Mouse (Mus musculus) forebrain, embryonic 16.5 days (tissue): ENCODE results near the gene Ptpre. TPM values are rescaled to one million over a fixed set of nuclear protein-coding genes. Genes with fewer than 3 reads are reported as not detected.

Experiments
- ATAC-seq: fragments of 200-750 bp; cut with Nextera tagmentation; 2 replicates; pipeline ENCODE4 v1.8.0; 2017; ENCODE audit warnings: mild to moderate bottlenecking, moderate library complexity
- H3K27ac ChIP-seq: fragments of 300-500 bp; sonication (generic); 2 replicates; pipeline ENCODE4 v1.5.1; 2014; ENCODE audit warnings: low read length, control low read depth
- H3K27me3 ChIP-seq: fragments of 300-500 bp; sonication (generic); replicated peaks from 2 replicates; pipeline ENCODE4 v1.6.1; 2014; ENCODE audit warnings: low read length; ENCODE audit not compliant: control insufficient read depth, insufficient read depth
- H3K36me3 ChIP-seq: fragments of 300-500 bp; sonication (generic); 2 replicates; pipeline ENCODE4 v1.6.1; 2014; ENCODE audit not compliant: control insufficient read depth, insufficient read depth
- H3K4me1 ChIP-seq: fragments of 300-500 bp; sonication (generic); replicated peaks from 2 replicates; pipeline ENCODE4 v1.6.1; 2014; ENCODE audit warnings: low read length; ENCODE audit not compliant: control insufficient read depth, insufficient read depth
- H3K4me2 ChIP-seq: fragments of 300-500 bp; sonication (generic); 2 replicates; pipeline ENCODE4 v1.6.1; 2014; ENCODE audit warnings: mild to moderate bottlenecking, low read length, control low read depth
- H3K4me3 ChIP-seq: fragments of 300-500 bp; sonication (generic); replicated peaks from 2 replicates; pipeline ENCODE4 v1.5.1; 2014; ENCODE audit warnings: mild to moderate bottlenecking, low read length, control low read depth
- H3K9ac ChIP-seq: fragments of 300-500 bp; sonication (generic); replicated peaks from 2 replicates; pipeline ENCODE4 v1.6.1; 2014; ENCODE audit warnings: low read depth, low read length, control low read depth
- H3K9me3 ChIP-seq: fragments of 300-500 bp; sonication (generic); 2 replicates; pipeline ENCODE4 v1.6.1; 2016; ENCODE audit warnings: low read length; ENCODE audit not compliant: control insufficient read depth
- WGBS: fragments of 180-500 bp; shearing (Covaris S2); extraction: QIAGEN DNeasy Blood & Tissue Kit; methylation state at CpG from one replicate; pipeline ENCODE4 v1.1.7; 2014; 5-methylcytosine and 5-hydroxymethylcytosine counted together
- polyA plus RNA-seq: library from polyadenylated mRNA; unstranded; fragments of >200 nt; fragmentation: Nextera tagmentation; extraction: Ambion mirVana; gene quantifications from 2 replicates; pipeline ENCODE4 v1.2.1, GENCODE M21; 2015

Gene Ptpre
- polyA plus RNA-seq, 1 experiment from 2014 or later = 4.5 TPM

GRCm38 (mm10) chr7:135509272-135509671 is 28.0 kb upstream of the Ptpre start:
- Histone ChIP-seq H3K4me1 (no peaks in the 10 kb centered on the region), H3K9ac (no peak overlapping the region), H3K9me3 (no peaks in the 10 kb centered on the region), H3K27ac (no peak overlapping the region), H3K4me2 (no peak overlapping the region), H3K27me3 (no peaks in the 10 kb centered on the region), H3K36me3 (no peaks in the 10 kb centered on the region), H3K4me3 (no peak overlapping the region)
- ATAC-seq = no peak
- 95% methylated on average over 3 of the region's 3 CpGs for WGBS

- Histone ChIP-seq H3K4me1 (no peaks in the 10 kb centered on the region), H3K9me3 (no peaks in the 10 kb centered on the region), H3K4me3 (no peak overlapping the region), H3K9ac (no peak overlapping the region), H3K27ac (no peak overlapping the region), H3K27me3 (no peaks in the 10 kb centered on the region), H3K36me3 (no peaks in the 10 kb centered on the region), H3K4me2 (no peak overlapping the region)
- 88% methylated on average over 5 of the region's 5 CpGs for WGBS
- ATAC-seq = no peak
Measured at GRCm38 (mm10) chr7:135510431-135510830, 26.9 kb upstream of the Ptpre start.

- no peak overlapping the region for H3K9ac ChIP-seq
- no peak for ATAC-seq
- no peak overlapping the region for H3K4me2 ChIP-seq
- H3K4me1 ChIP-seq = no peaks in the 10 kb centered on the region
- no peak overlapping the region for H3K27ac ChIP-seq
- H3K4me3 ChIP-seq = no peak overlapping the region
- no peaks in the 10 kb centered on the region for H3K9me3 ChIP-seq
- H3K36me3 ChIP-seq = no peaks in the 10 kb centered on the region
- H3K27me3 ChIP-seq = no peaks in the 10 kb centered on the region
- 85% methylated on average over 3 of the region's 3 CpGs for WGBS
Measured at GRCm38 (mm10) chr7:135511723-135512122, 25.6 kb upstream of the Ptpre start.

- Histone ChIP-seq H3K4me2 (no peak overlapping the region), H3K9me3 (no peaks in the 10 kb centered on the region), H3K9ac (no peak overlapping the region), H3K27ac (no peak overlapping the region), H3K36me3 (no peaks in the 10 kb centered on the region), H3K4me1 (no peaks in the 10 kb centered on the region), H3K27me3 (no peaks in the 10 kb centered on the region), H3K4me3 (no peak overlapping the region)
- ATAC-seq = no peak
- WGBS = 72% methylated on average over 4 of the region's 4 CpGs
Measured at GRCm38 (mm10) chr7:135517191-135517590, 20.1 kb upstream of the Ptpre start.

- no peak overlapping the region for H3K27ac ChIP-seq
Measured at GRCm38 (mm10) chr7:135520241-135520640, 17.0 kb upstream of the Ptpre start.

GRCm38 (mm10) chr7:135521755-135522512 is 15.3 kb upstream of the Ptpre start:
- Histone ChIP-seq H3K9me3 (no peaks in the 10 kb centered on the region), H3K36me3 (no peaks in the 10 kb centered on the region), H3K4me2 (no peak overlapping the region), H3K27me3 (no peaks in the 10 kb centered on the region), H3K4me3 (no peak overlapping the region), H3K4me1 (no peaks in the 10 kb centered on the region), H3K9ac (no peak overlapping the region), H3K27ac (no peak overlapping the region)
- ATAC-seq = no peak
- 76% methylated on average over 15 of the region's 15 CpGs for WGBS

More at GRCm38 (mm10) chr7:135520241-135520640, 17.0 kb upstream of the Ptpre start:
- Histone ChIP-seq H3K27me3 (no peaks in the 10 kb centered on the region), H3K4me3 (no peak overlapping the region), H3K9me3 (no peaks in the 10 kb centered on the region), H3K36me3 (no peaks in the 10 kb centered on the region), H3K9ac (no peak overlapping the region), H3K4me1 (no peaks in the 10 kb centered on the region), H3K4me2 (no peak overlapping the region)
- 59% methylated on average over 5 of the region's 5 CpGs for WGBS
- no peak for ATAC-seq

- no peaks in the 10 kb centered on the region for H3K4me1 ChIP-seq
- WGBS = 31% methylated on average over 4 of the region's 4 CpGs
- H3K4me2 ChIP-seq = no peak overlapping the region
- ATAC-seq = no peak
- H3K27me3 ChIP-seq = no peaks in the 10 kb centered on the region
- H3K9ac ChIP-seq = no peak overlapping the region
- H3K4me3 ChIP-seq = no peak overlapping the region
- H3K9me3 ChIP-seq = no peaks in the 10 kb centered on the region
- no peak overlapping the region for H3K27ac ChIP-seq
- H3K36me3 ChIP-seq = no peaks in the 10 kb centered on the region
Measured at GRCm38 (mm10) chr7:135523981-135524380, 13.3 kb upstream of the Ptpre start.

GRCm38 (mm10) chr7:135524424-135524967 is 12.8 kb upstream of the Ptpre start:
- WGBS = 90% methylated on average over 6 of the region's 6 CpGs
- Histone ChIP-seq H3K27ac (no peak overlapping the region), H3K4me1 (no peaks in the 10 kb centered on the region), H3K4me2 (no peak overlapping the region), H3K36me3 (no peaks in the 10 kb centered on the region), H3K9me3 (no peaks in the 10 kb centered on the region), H3K4me3 (no peak overlapping the region), H3K9ac (no peak overlapping the region), H3K27me3 (no peaks in the 10 kb centered on the region)
- no peak for ATAC-seq

GRCm38 (mm10) chr7:135526574-135527152 is 10.6 kb upstream of the Ptpre start:
- Histone ChIP-seq H3K36me3 (no peaks in the 10 kb centered on the region), H3K9ac (no peak overlapping the region), H3K4me1 (no peaks in the 10 kb centered on the region), H3K4me2 (no peak overlapping the region), H3K9me3 (no peaks in the 10 kb centered on the region), H3K27me3 (no peaks in the 10 kb centered on the region), H3K27ac (no peak overlapping the region), H3K4me3 (no peak overlapping the region)
- no peak for ATAC-seq
- WGBS = 88% methylated on average over 3 of the region's 3 CpGs
